Mouse (Mus musculus): Measurements from ENCODE around the gene Ccdc24.

Ccdc24 gene

GRCm38 (mm10) chr4:117890750-117891149 lies 18.4 kb upstream of the Ccdc24 start:
- no peak for DNase-seq (ENCODE audit: low spot score)

- no peak for DNase-seq (ENCODE audit: low spot score)
Measured at GRCm38 (mm10) chr4:117890031-117890430, 17.7 kb upstream of the Ccdc24 start.

GRCm38 (mm10) chr4:117889471-117889870 lies 17.1 kb upstream of the Ccdc24 start:
- no peak for DNase-seq (ENCODE audit: low spot score)

- DNase-seq (ENCODE audit: low spot score): no peak
Measured at GRCm38 (mm10) chr4:117887920-117888319, 15.6 kb upstream of the Ccdc24 start.

GRCm38 (mm10) chr4:117887133-117887532 lies 14.8 kb upstream of the Ccdc24 start, which contains the start of gene Atp6v0b:
Gene Atp6v0b, minus strand, starts transcription at chr4:117887333.
- peak; percentile 95 for DNase-seq (ENCODE audit: low spot score)

GRCm38 (mm10) chr4:117886644-117887043 lies 14.3 kb upstream of the Ccdc24 start:
- peak; percentile 63 for DNase-seq (ENCODE audit: low spot score)

- no peak for DNase-seq (ENCODE audit: low spot score)
Measured at GRCm38 (mm10) chr4:117885994-117886393, 13.6 kb upstream of the Ccdc24 start.

- DNase-seq (ENCODE audit: low spot score): no peak
Measured at GRCm38 (mm10) chr4:117885093-117885492, 12.7 kb upstream of the Ccdc24 start.

GRCm38 (mm10) chr4:117884146-117884545 lies 11.8 kb upstream of the Ccdc24 start:
- no peak for DNase-seq (ENCODE audit: low spot score)

- DNase-seq (ENCODE audit: low spot score): peak; percentile 65
Measured at GRCm38 (mm10) chr4:117882701-117883691, 10.6 kb upstream of the Ccdc24 start, which contains the start of gene B4galt2. Gene B4galt2, minus strand, starts transcription at chr4:117883487.

GRCm38 (mm10) chr4:117878703-117879102 lies 6.3 kb upstream of the Ccdc24 start:
- DNase-seq (ENCODE audit: low spot score): no peak

GRCm38 (mm10) chr4:117878301-117878700 lies 5.9 kb upstream of the Ccdc24 start:
- no peak for DNase-seq (ENCODE audit: low spot score)

GRCm38 (mm10) chr4:117873615-117874014 lies 1.3 kb upstream of the Ccdc24 start:
- no peak for DNase-seq (ENCODE audit: low spot score)

GRCm38 (mm10) chr4:117871787-117872186 lies 570 bp downstream of the Ccdc24 start:
- no peak for DNase-seq (ENCODE audit: low spot score)

GRCm38 (mm10) chr4:117870437-117870836 lies 1.9 kb downstream of the Ccdc24 start:
- no peak for DNase-seq (ENCODE audit: low spot score)

- no peak for DNase-seq (ENCODE audit: low spot score)
Measured at GRCm38 (mm10) chr4:117869317-117869716, 3.0 kb downstream of the Ccdc24 start.

- no peak for DNase-seq (ENCODE audit: low spot score)
Measured at GRCm38 (mm10) chr4:117867823-117868222, 4.5 kb downstream of the Ccdc24 start.

GRCm38 (mm10) chr4:117867000-117867399 lies 5.4 kb downstream of the Ccdc24 start:
- DNase-seq (ENCODE audit: low spot score): no peak

GRCm38 (mm10) chr4:117866083-117866482 lies 6.3 kb downstream of the Ccdc24 start:
- peak; percentile 83 for DNase-seq (ENCODE audit: low spot score)

GRCm38 (mm10) chr4:117862823-117863222 lies 9.5 kb downstream of the Ccdc24 start:
- DNase-seq (ENCODE audit: low spot score): no peak

- DNase-seq (ENCODE audit: low spot score): no peak
Measured at GRCm38 (mm10) chr4:117860570-117860969, 11.8 kb downstream of the Ccdc24 start.

- no peak for DNase-seq (ENCODE audit: low spot score)
Measured at GRCm38 (mm10) chr4:117858794-117859193, 13.6 kb downstream of the Ccdc24 start.

GRCm38 (mm10) chr4:117855146-117855545 lies 17.2 kb downstream of the Ccdc24 start:
- DNase-seq (ENCODE audit: low spot score): no peak
